Mouse (Mus musculus) forebrain, embryonic 15.5 days (tissue): ENCODE results near the gene Arhgef5. TPM values are rescaled to one million over a fixed set of nuclear protein-coding genes. Genes with fewer than 3 reads are reported as not detected.

Experiments
- ATAC-seq: fragments of 200-750 bp; cut with Nextera tagmentation; replicated peaks from 2 replicates; pipeline ENCODE4 v1.8.0; 2017; ENCODE audit warnings: mild to moderate bottlenecking, moderate TSS enrichment, moderate library complexity
- H3K27ac ChIP-seq: fragments of 300-500 bp; sonication (generic); replicated peaks from 2 replicates; pipeline ENCODE4 v1.5.1; 2015; ENCODE audit warnings: mild to moderate bottlenecking, inconsistent platforms
- H3K27me3 ChIP-seq: fragments of 300-500 bp; sonication (generic); 2 replicates; pipeline ENCODE4 v1.6.1; 2015; ENCODE audit warnings: inconsistent platforms
- H3K36me3 ChIP-seq: fragments of 300-500 bp; sonication (generic); 2 replicates; pipeline ENCODE4 v1.6.1; 2015; ENCODE audit warnings: mild to moderate bottlenecking, inconsistent platforms
- H3K4me1 ChIP-seq: fragments of 300-500 bp; sonication (generic); 2 replicates; pipeline ENCODE4 v1.6.1; 2015; ENCODE audit warnings: inconsistent platforms
- H3K4me2 ChIP-seq: fragments of 300-500 bp; sonication (generic); replicated peaks from 2 replicates; pipeline ENCODE4 v1.6.1; 2015; ENCODE audit warnings: mild to moderate bottlenecking, inconsistent platforms
- H3K4me3 ChIP-seq: fragments of 300-500 bp; sonication (generic); 2 replicates; pipeline ENCODE4 v1.5.1; 2015; ENCODE audit warnings: mild to moderate bottlenecking, inconsistent platforms
- H3K9ac ChIP-seq: fragments of 300-500 bp; sonication (generic); replicated peaks from 2 replicates; pipeline ENCODE4 v1.6.1; 2015; ENCODE audit warnings: mild to moderate bottlenecking, inconsistent platforms
- H3K9me3 ChIP-seq: fragments of 300-500 bp; sonication (generic); 2 replicates; pipeline ENCODE4 v1.6.1; 2016; ENCODE audit warnings: inconsistent platforms
- WGBS: fragments of 180-500 bp; shearing (Covaris S2); methylation state at CpG from one replicate; pipeline ENCODE4 v1.1.7; 2015; ENCODE audit warnings: mixed read lengths; 5-methylcytosine and 5-hydroxymethylcytosine counted together
- polyA plus RNA-seq: library from polyadenylated mRNA; unstranded; fragments of >200 nt; fragmentation: Nextera tagmentation; extraction: Ambion mirVana; gene quantifications from 2 replicates; pipeline ENCODE4 v1.2.1, GENCODE M21; 2015

Gene Arhgef5
- polyA plus RNA-seq, 1 experiment from 2014 or later = 1.8 TPM

DNA sequence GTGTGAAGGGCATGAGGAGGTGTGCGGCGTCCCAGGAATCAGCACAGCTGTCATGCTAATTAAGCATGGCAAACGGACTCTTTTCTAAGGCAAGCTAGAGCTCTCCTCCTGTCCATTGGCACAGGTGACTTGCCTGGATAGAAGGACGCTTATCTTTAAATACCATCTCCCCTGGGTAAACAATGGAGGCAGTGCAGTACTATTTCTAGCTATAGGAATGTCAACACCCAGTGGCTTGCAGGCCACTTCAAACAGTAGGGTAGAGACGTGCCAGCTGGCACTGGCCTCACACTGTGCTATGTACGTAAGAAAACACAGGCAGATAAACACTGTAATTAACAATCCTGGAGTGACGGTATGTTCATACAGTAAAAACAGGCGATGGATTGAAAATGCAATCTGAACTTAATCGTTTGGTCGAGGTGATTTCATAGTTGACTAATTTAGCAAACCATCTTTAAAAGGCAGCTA is 72.1 kb downstream of the Arhgef5 start:
- Histone ChIP-seq H3K4me2 (no peak overlapping the region), H3K9me3 (no peaks in the 10 kb centered on the region), H3K9ac (no peak overlapping the region), H3K4me3 (no peak overlapping the region), H3K27ac (no peak overlapping the region), H3K36me3 (no peaks in the 10 kb centered on the region), H3K27me3 (no peaks in the 10 kb centered on the region), H3K4me1 (peaks cover 11% of the 10 kb centered on the region)
- 25% methylated on average over 10 of the region's 10 CpGs for WGBS
- peak; percentile 68 for ATAC-seq

DNA sequence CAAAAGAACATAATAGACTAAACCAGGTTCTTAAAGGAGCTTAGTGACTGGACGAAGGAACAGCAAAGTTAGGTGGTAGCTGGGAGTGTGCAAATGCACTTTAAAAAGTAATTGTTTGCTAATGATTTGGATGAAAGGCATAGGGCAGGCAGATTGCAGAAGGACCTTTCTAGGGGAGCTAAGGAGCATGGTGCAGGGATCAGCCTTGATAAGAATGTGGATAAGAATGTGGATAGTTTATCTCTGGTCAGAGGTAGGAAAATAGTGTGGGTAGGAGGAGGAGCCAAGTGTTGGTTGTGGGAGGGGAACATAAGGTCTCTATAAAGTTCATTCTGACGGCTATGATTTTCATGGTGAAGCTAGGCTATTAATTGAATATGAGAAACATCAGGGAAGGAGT is 73.4 kb downstream of the Arhgef5 start:
- no peak overlapping the region for H3K4me2 ChIP-seq
- H3K9ac ChIP-seq = no peak overlapping the region
- H3K4me1 ChIP-seq = peaks cover 7% of the 10 kb centered on the region
- H3K4me3 ChIP-seq = no peak overlapping the region
- H3K27ac ChIP-seq = no peak overlapping the region
- 70% methylated on average over 2 of the region's 2 CpGs for WGBS
- no peaks in the 10 kb centered on the region for H3K9me3 ChIP-seq
- H3K27me3 ChIP-seq = no peaks in the 10 kb centered on the region
- no peak for ATAC-seq
- H3K36me3 ChIP-seq = no peaks in the 10 kb centered on the region

Other genes with a start within 250 kb of the Arhgef5 start
- gene Olfr441, start 159.2 kb upstream of the Arhgef5 start, polyA plus RNA-seq = not detected in 2 replicates
- gene Olfr237-ps1, start 119.0 kb upstream of the Arhgef5 start, polyA plus RNA-seq = not detected in 2 replicates
- gene Olfr437, start 102.3 kb upstream of the Arhgef5 start, polyA plus RNA-seq = not detected in 2 replicates
- not detected in 2 replicates for gene Olfr13, start 93.4 kb upstream of the Arhgef5 start, polyA plus RNA-seq
- gene Olfr435, start 68.4 kb upstream of the Arhgef5 start, polyA plus RNA-seq = not detected in 2 replicates
- not detected in 2 replicates for gene Olfr434, start 52.6 kb upstream of the Arhgef5 start, polyA plus RNA-seq
- not detected in 2 replicates for gene Olfr47, start 34.1 kb upstream of the Arhgef5 start, polyA plus RNA-seq
- not detected in 2 replicates for gene Nobox, start 44.0 kb downstream of the Arhgef5 start, polyA plus RNA-seq